Mouse (Mus musculus) limb, embryonic 11.5 days (tissue): ENCODE data around the gene 4933427D14Rik. TPM values are rescaled to one million over a fixed set of nuclear protein-coding genes. Genes with fewer than 3 reads are reported as not detected.

Experiments used
- ATAC-seq: fragments of 200-750 bp; cut with Nextera tagmentation; 2 replicates; pipeline ENCODE4 v1.8.0; 2017; ENCODE audit warnings: low read depth; ENCODE audit not compliant: insufficient number of reproducible peaks, low FRiP score, low TSS enrichment
- DNase-seq: peaks from one replicate; pipeline ENCODE4 v3.0.0-alpha.2; 2015; ENCODE audit warnings: low spot score
- H3K27ac ChIP-seq: fragments of 300-500 bp; sonication (generic); replicated peaks from 2 replicates; pipeline ENCODE4 v1.5.1; 2014; ENCODE audit warnings: low read depth, mild to moderate bottlenecking, low read length
- H3K27me3 ChIP-seq: fragments of 300-500 bp; sonication (generic); 2 replicates; pipeline ENCODE4 v1.6.1; 2014; ENCODE audit warnings: mild to moderate bottlenecking, low read length, mixed read lengths; ENCODE audit not compliant: control insufficient read depth, insufficient read depth
- H3K36me3 ChIP-seq: fragments of 300-500 bp; sonication (generic); 2 replicates; pipeline ENCODE4 v1.6.1; 2014; ENCODE audit warnings: mild to moderate bottlenecking, low read length, moderate library complexity, mixed read lengths; ENCODE audit not compliant: control insufficient read depth, insufficient read depth
- H3K4me1 ChIP-seq: fragments of 300-500 bp; sonication (generic); 2 replicates; pipeline ENCODE4 v1.6.1; 2014; ENCODE audit warnings: low read length, mixed read lengths; ENCODE audit not compliant: control insufficient read depth, insufficient read depth
- H3K4me2 ChIP-seq: fragments of 300-500 bp; sonication (generic); 2 replicates; pipeline ENCODE4 v1.6.1; 2014; ENCODE audit warnings: low read depth, mild to moderate bottlenecking, moderate library complexity; ENCODE audit not compliant: severe bottlenecking
- H3K4me3 ChIP-seq: fragments of 300-500 bp; sonication (generic); 2 replicates; pipeline ENCODE4 v1.5.1; 2014; ENCODE audit warnings: low read depth, low read length
- H3K9ac ChIP-seq: fragments of 300-500 bp; sonication (generic); 2 replicates; pipeline ENCODE4 v1.6.1; 2014; ENCODE audit warnings: mild to moderate bottlenecking, low read length
- H3K9me3 ChIP-seq: fragments of 300-500 bp; sonication (generic); 2 replicates; pipeline ENCODE4 v1.6.1; 2016; ENCODE audit warnings: low read length; ENCODE audit not compliant: control insufficient read depth
- WGBS: fragments of 180-500 bp; shearing (Covaris S2); extraction: QIAGEN DNeasy Blood & Tissue Kit; methylation state at CpG from one replicate; pipeline ENCODE4 v1.1.7; 2014; 5-methylcytosine and 5-hydroxymethylcytosine counted together
- polyA plus RNA-seq: library from polyadenylated mRNA; unstranded; fragments of >200 nt; fragmentation: Nextera tagmentation; extraction: Ambion mirVana; gene quantifications from 2 replicates; pipeline ENCODE4 v1.2.1, GENCODE M21; 2014

4933427D14Rik gene
- polyA plus RNA-seq, 1 experiment from 2014 or later, result 11.0 TPM

GRCm38 (mm10) chr11:72228513-72228912 lies 21.3 kb upstream of the 4933427D14Rik start:
- Histone ChIP-seq H3K36me3 (no peaks in the 10 kb centered on the region), H3K27me3 (no peaks in the 10 kb centered on the region), H3K4me2 (no peak overlapping the region), H3K9me3 (no peaks in the 10 kb centered on the region), H3K9ac (no peak overlapping the region), H3K27ac (no peak overlapping the region), H3K4me3 (no peak overlapping the region), H3K4me1 (no peaks in the 10 kb centered on the region)
- ATAC-seq, result no peak
- DNase-seq, result no peak
- 86% methylated on average over 4 of the region's 4 CpGs for WGBS

- WGBS, result 83% methylated on average over 6 of the region's 6 CpGs
- DNase-seq (no peak), ATAC-seq (no peak)
- no peak overlapping the region for H3K27ac ChIP-seq
- no peak overlapping the region for H3K4me3 ChIP-seq
- H3K4me2 ChIP-seq, result no peak overlapping the region
- H3K36me3 ChIP-seq, result no peaks in the 10 kb centered on the region
- no peaks in the 10 kb centered on the region for H3K4me1 ChIP-seq
- H3K27me3 ChIP-seq, result no peaks in the 10 kb centered on the region
- H3K9me3 ChIP-seq, result no peaks in the 10 kb centered on the region
- no peak overlapping the region for H3K9ac ChIP-seq
Observed at GRCm38 (mm10) chr11:72226901-72227300, 19.6 kb upstream of the 4933427D14Rik start.

- no peak overlapping the region for H3K4me2 ChIP-seq
- no peaks in the 10 kb centered on the region for H3K36me3 ChIP-seq
- DNase-seq, result no peak
- H3K27me3 ChIP-seq, result no peaks in the 10 kb centered on the region
- H3K9me3 ChIP-seq, result no peaks in the 10 kb centered on the region
- 81% methylated on average over 10 of the region's 10 CpGs for WGBS
- H3K27ac ChIP-seq, result no peak overlapping the region
- ATAC-seq, result no peak
- H3K4me1 ChIP-seq, result no peaks in the 10 kb centered on the region
- no peak overlapping the region for H3K4me3 ChIP-seq
- H3K9ac ChIP-seq, result no peak overlapping the region
Observed at GRCm38 (mm10) chr11:72226020-72226791, 18.9 kb upstream of the 4933427D14Rik start.

GRCm38 (mm10) chr11:72224865-72225264 lies 17.6 kb upstream of the 4933427D14Rik start:
- H3K9me3 ChIP-seq, result no peaks in the 10 kb centered on the region
- H3K4me2 ChIP-seq, result no peak overlapping the region
- H3K4me1 ChIP-seq, result no peaks in the 10 kb centered on the region
- DNase-seq (peak; percentile 83), ATAC-seq (no peak)
- no peak overlapping the region for H3K27ac ChIP-seq
- H3K36me3 ChIP-seq, result no peaks in the 10 kb centered on the region
- WGBS, result 21% methylated on average over 5 of the region's 5 CpGs
- H3K4me3 ChIP-seq, result no peak overlapping the region
- no peaks in the 10 kb centered on the region for H3K27me3 ChIP-seq
- H3K9ac ChIP-seq, result no peak overlapping the region

GRCm38 (mm10) chr11:72223414-72223813 lies 16.2 kb upstream of the 4933427D14Rik start:
- no peak overlapping the region for H3K4me2 ChIP-seq
- 84% methylated on average over 4 of the region's 4 CpGs for WGBS
- H3K9me3 ChIP-seq, result no peaks in the 10 kb centered on the region
- no peak overlapping the region for H3K4me3 ChIP-seq
- no peaks in the 10 kb centered on the region for H3K4me1 ChIP-seq
- no peak overlapping the region for H3K9ac ChIP-seq
- DNase-seq (no peak), ATAC-seq (no peak)
- H3K27ac ChIP-seq, result no peak overlapping the region
- no peaks in the 10 kb centered on the region for H3K27me3 ChIP-seq
- no peaks in the 10 kb centered on the region for H3K36me3 ChIP-seq

GRCm38 (mm10) chr11:72221278-72221677 lies 14.0 kb upstream of the 4933427D14Rik start:
- Histone ChIP-seq H3K9ac (no peak overlapping the region), H3K4me3 (no peak overlapping the region), H3K9me3 (no peaks in the 10 kb centered on the region), H3K4me2 (no peak overlapping the region), H3K36me3 (no peaks in the 10 kb centered on the region), H3K4me1 (no peaks in the 10 kb centered on the region), H3K27ac (no peak overlapping the region), H3K27me3 (no peaks in the 10 kb centered on the region)
- DNase-seq, result peak; percentile 81
- 18% methylated on average over 6 of the region's 6 CpGs for WGBS
- no peak for ATAC-seq

- no peaks in the 10 kb centered on the region for H3K27me3 ChIP-seq
- H3K27ac ChIP-seq, result no peak overlapping the region
- H3K4me3 ChIP-seq, result no peak overlapping the region
- WGBS, result 90% methylated on average over 5 of the region's 5 CpGs
- no peaks in the 10 kb centered on the region for H3K9me3 ChIP-seq
- no peaks in the 10 kb centered on the region for H3K36me3 ChIP-seq
- 0 out of 2 replicates have a peak, but pooled peaks cover 2% of the 10 kb centered on the region for H3K4me1 ChIP-seq
- no peak for DNase-seq
- H3K4me2 ChIP-seq, result no peak overlapping the region
- no peak for ATAC-seq
- no peak overlapping the region for H3K9ac ChIP-seq
Observed at GRCm38 (mm10) chr11:72217116-72217515, 9.9 kb upstream of the 4933427D14Rik start.

GRCm38 (mm10) chr11:72215410-72215797 lies 8.1 kb upstream of the 4933427D14Rik start, which contains the start of gene Med31:
TSS of gene Med31 (minus strand) at chr11:72215592.
- Histone ChIP-seq H3K27ac (0 out of 2 replicates have a peak within 1 kb of the TSS, but pooled peaks have one; percentile 36), H3K4me1 (0 out of 2 replicates have a peak, but pooled peaks cover 2% of the 10 kb centered on the region), H3K9ac (peak within 1 kb of the TSS; percentile 78), H3K36me3 (peaks cover 5% of the 10 kb centered on the region; the same call in 1 of the 2 replicates), H3K4me3 (peak within 1 kb of the TSS; percentile 81), H3K4me2 (peak within 1 kb of the TSS; percentile 69), H3K9me3 (no peaks in the 10 kb centered on the region), H3K27me3 (no peaks in the 10 kb centered on the region)
- peak; percentile 71 for DNase-seq
- peak; percentile 79 for ATAC-seq
- WGBS, result 6% methylated on average over 29 of the region's 29 CpGs
